Mouse (Mus musculus): Measurements from ENCODE around the gene Csrnp3. TPM values are rescaled to one million over a fixed set of nuclear protein-coding genes. Genes with fewer than 3 reads are reported as not detected.
"Not testable (repeated sequence)": the region's sequence is repeated elsewhere in the genome, so short reads cannot be mapped to it uniquely, and the experiment has no call there.

The Csrnp3 gene
- polyA plus RNA-seq, 1 experiment = not detected

- TF ChIP-seq POLR2A (IDR thresholded peaks at IDR 0.05; ENCODE audit: low read depth, low read length) = no peak
- no peak for TF ChIP-seq CTCF (IDR thresholded peaks at IDR 0.05; ENCODE audit: extremely low read depth, insufficient read depth, insufficient read length, insufficient replicate concordance)
- Histone ChIP-seq H3K4me3 (ENCODE audit: extremely low read depth, insufficient read depth, insufficient read length) (no peak overlapping the region), H3K4me1 (ENCODE audit: control insufficient read depth, insufficient read depth, insufficient read length) (no peaks in the 10 kb centered on the region), H3K27ac (ENCODE audit: insufficient read depth, low read length) (no peak overlapping the region), H3K27me3 (ENCODE audit: control insufficient read depth, insufficient read depth, low read length) (peaks cover 3% of the 10 kb centered on the region; the same call in 1 of the 2 replicates), H3K36me3 (ENCODE audit: control insufficient read depth, insufficient read depth, low read length) (no peaks in the 10 kb centered on the region)
- DNase-seq (ENCODE audit: low read depth in 1 of 2, low spot score in 2 of 2) = no peak
- 9% methylated on average over 22 of the region's 22 CpGs for WGBS
These were observed 611 bp downstream of the Csrnp3 start for GRCm38 (mm10) chr2:65846000-65846755.

DNA sequence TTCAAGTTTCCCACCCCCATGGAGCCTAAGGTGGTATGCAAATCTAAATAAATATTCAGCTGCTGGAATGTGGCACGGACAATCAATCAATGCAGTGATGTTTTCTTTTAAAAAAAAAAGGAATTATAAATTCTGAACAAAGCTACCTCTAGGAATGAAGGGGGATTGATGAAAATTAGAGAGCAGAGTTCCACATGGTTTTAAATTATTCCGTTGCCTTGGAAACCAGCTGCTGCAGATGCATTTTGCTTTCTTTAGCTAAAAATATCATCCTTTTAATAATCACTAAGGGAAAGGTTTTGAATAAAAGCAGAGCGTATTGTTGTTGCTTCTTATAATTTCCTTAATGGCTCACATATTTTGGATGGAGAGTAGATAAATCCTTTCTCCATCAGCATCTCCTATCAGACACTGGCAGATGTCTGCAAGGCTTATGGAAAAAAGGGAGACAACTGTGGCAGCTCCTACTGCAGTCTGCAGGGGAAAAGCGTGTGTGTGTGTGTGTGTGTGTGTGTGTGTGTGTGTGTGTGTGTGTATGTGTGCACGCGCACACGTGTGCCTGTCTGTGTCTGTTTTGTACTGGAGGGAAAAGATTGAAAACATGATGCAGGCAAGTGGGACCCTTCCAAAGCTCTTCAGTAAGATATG, 2.0 kb downstream of the Csrnp3 start:
- WGBS = 77% methylated on average over 7 of the region's 7 CpGs
- Histone ChIP-seq H3K27ac (ENCODE audit: insufficient read depth, low read length) (no peak overlapping the region), H3K36me3 (ENCODE audit: control insufficient read depth, insufficient read depth, low read length) (no peaks in the 10 kb centered on the region), H3K4me3 (ENCODE audit: extremely low read depth, insufficient read depth, insufficient read length) (no peak overlapping the region), H3K4me1 (ENCODE audit: control insufficient read depth, insufficient read depth, insufficient read length) (no peaks in the 10 kb centered on the region), H3K27me3 (ENCODE audit: control insufficient read depth, insufficient read depth, low read length) (peaks cover 3% of the 10 kb centered on the region; the same call in 1 of the 2 replicates)
- DNase-seq (ENCODE audit: low read depth in 1 of 2, low spot score in 2 of 2) = no peak
- no peak for TF ChIP-seq POLR2A (IDR thresholded peaks at IDR 0.05; ENCODE audit: low read depth, low read length)
- TF ChIP-seq CTCF (IDR thresholded peaks at IDR 0.05; ENCODE audit: extremely low read depth, insufficient read depth, insufficient read length, insufficient replicate concordance) = no peak

- Histone ChIP-seq H3K4me3 (ENCODE audit: extremely low read depth, insufficient read depth, insufficient read length) (no peak overlapping the region), H3K27me3 (ENCODE audit: control insufficient read depth, insufficient read depth, low read length) (peaks cover 3% of the 10 kb centered on the region; the same call in 1 of the 2 replicates), H3K27ac (ENCODE audit: insufficient read depth, low read length) (no peak overlapping the region), H3K36me3 (ENCODE audit: control insufficient read depth, insufficient read depth, low read length) (no peaks in the 10 kb centered on the region), H3K4me1 (ENCODE audit: control insufficient read depth, insufficient read depth, insufficient read length) (no peaks in the 10 kb centered on the region)
- WGBS = 87% methylated on average over 8 of the region's 8 CpGs
- DNase-seq (ENCODE audit: low read depth in 1 of 2, low spot score in 2 of 2) = no peak
- TF ChIP-seq POLR2A (IDR thresholded peaks at IDR 0.05; ENCODE audit: low read depth, low read length) (no peak), CTCF (IDR thresholded peaks at IDR 0.05; ENCODE audit: extremely low read depth, insufficient read depth, insufficient read length, insufficient replicate concordance) (no peak)
These were observed 3.1 kb downstream of the Csrnp3 start for GRCm38 (mm10) chr2:65848706-65849105.

- DNase-seq (ENCODE audit: low read depth in 1 of 2, low spot score in 2 of 2); H3K36me3 ChIP-seq (ENCODE audit: control insufficient read depth, insufficient read depth, low read length); H3K4me1 ChIP-seq (ENCODE audit: control insufficient read depth, insufficient read depth, insufficient read length); H3K4me3 ChIP-seq (ENCODE audit: extremely low read depth, insufficient read depth, insufficient read length); H3K27me3 ChIP-seq (ENCODE audit: control insufficient read depth, insufficient read depth, low read length); H3K27ac ChIP-seq (ENCODE audit: insufficient read depth, low read length): not testable (repeated sequence)
- WGBS = 83% methylated on average over 3 of the region's 3 CpGs
These were observed 4.7 kb downstream of the Csrnp3 start for GRCm38 (mm10) chr2:65850282-65850681.

DNA sequence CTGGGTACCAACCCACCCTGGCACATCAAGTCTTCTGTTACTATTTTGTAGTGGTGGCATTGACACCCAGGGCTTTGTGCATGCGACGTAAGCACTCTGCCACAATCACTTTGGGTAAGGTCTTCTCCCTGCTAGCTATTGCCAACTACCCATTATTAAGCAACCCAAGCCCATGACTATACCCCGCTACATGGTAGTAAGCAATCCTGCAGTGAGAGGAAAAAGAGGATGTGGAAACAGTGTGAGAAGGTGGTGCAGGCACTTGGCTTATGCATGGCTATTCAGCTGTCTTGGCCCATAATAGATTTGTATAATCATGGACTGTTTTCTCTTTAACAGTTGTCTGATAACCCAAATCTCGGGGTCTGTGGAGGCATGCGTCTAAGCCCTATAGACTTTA, 11.2 kb downstream of the Csrnp3 start:
- Histone ChIP-seq H3K4me1 (ENCODE audit: control insufficient read depth, insufficient read depth, insufficient read length) (no peaks in the 10 kb centered on the region), H3K27me3 (ENCODE audit: control insufficient read depth, insufficient read depth, low read length) (no peaks in the 10 kb centered on the region), H3K36me3 (ENCODE audit: control insufficient read depth, insufficient read depth, low read length) (no peaks in the 10 kb centered on the region), H3K27ac (ENCODE audit: insufficient read depth, low read length) (no peak overlapping the region), H3K4me3 (ENCODE audit: extremely low read depth, insufficient read depth, insufficient read length) (no peak overlapping the region)
- TF ChIP-seq CTCF (IDR thresholded peaks at IDR 0.05; ENCODE audit: extremely low read depth, insufficient read depth, insufficient read length, insufficient replicate concordance) (no peak), POLR2A (IDR thresholded peaks at IDR 0.05; ENCODE audit: low read depth, low read length) (no peak)
- DNase-seq (ENCODE audit: low read depth in 1 of 2, low spot score in 2 of 2) = no peak
- 92% methylated on average over 5 of the region's 5 CpGs for WGBS

GRCm38 (mm10) chr2:65859767-65860727, 14.5 kb downstream of the Csrnp3 start:
- no peaks in the 10 kb centered on the region for H3K36me3 ChIP-seq (ENCODE audit: control insufficient read depth, insufficient read depth, low read length)
- no peak for DNase-seq (ENCODE audit: low read depth in 1 of 2, low spot score in 2 of 2)
- no peak overlapping the region for H3K4me3 ChIP-seq (ENCODE audit: extremely low read depth, insufficient read depth, insufficient read length)
- H3K27ac ChIP-seq (ENCODE audit: insufficient read depth, low read length) = no peak overlapping the region
- H3K4me1 ChIP-seq (ENCODE audit: control insufficient read depth, insufficient read depth, insufficient read length) = no peaks in the 10 kb centered on the region
- no peaks in the 10 kb centered on the region for H3K27me3 ChIP-seq (ENCODE audit: control insufficient read depth, insufficient read depth, low read length)
- WGBS = 89% methylated on average over 18 of the region's 18 CpGs
- TF ChIP-seq POLR2A (IDR thresholded peaks at IDR 0.05; ENCODE audit: low read depth, low read length) (no peak), CTCF (IDR thresholded peaks at IDR 0.05; ENCODE audit: extremely low read depth, insufficient read depth, insufficient read length, insufficient replicate concordance) (no peak)

Measured in spleen, adult 2 months (tissue).